Mouse (Mus musculus): ENCODE data around the gene Dolpp1.

Dolpp1 gene

DNA sequence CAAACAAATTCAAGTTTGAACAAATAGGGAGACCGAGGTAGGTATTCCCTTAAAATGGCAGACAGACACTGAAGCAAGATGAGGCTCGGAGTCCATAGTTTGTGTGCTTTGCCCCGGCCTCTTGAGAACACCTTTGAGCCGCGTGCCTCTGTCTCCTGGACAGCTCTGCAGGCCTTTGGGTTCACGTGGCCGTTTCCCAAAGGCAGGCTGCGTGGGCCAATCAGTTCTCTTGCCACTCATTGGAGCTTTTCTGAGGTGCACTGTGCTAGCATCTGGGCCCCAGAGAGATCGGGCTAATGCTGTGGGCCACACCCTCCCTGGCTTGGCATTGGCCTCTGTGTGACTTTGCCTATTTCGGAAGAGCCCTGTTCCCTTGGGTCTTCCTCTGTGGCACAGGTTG is 16.2 kb upstream of the Dolpp1 start:
- in situ Hi-C loops (cut with MboI; ENCODE audit: low sequenced_read_pairs): no loop called here

DNA sequence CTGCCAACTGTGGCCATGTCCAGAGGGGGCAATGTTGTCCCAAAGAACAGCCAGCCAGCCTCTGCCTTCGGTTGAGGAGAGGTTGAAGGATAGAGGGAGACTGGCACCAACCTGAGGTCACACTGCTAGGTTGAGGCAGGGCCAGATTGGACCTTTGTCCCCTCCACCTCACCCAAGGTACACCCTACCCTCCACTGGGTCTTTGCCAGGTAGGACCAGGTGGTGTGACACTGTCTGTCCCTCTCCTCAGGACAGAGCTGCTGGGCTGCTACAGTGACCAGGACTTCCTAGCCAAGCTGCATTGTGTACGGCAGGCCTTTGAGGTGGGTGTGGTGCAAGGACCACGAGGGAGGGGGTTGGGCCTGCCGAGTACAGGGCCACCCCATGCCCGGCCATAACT is 14.3 kb upstream of the Dolpp1 start:
- in situ Hi-C loops (cut with MboI; ENCODE audit: low sequenced_read_pairs): no loop called here

DNA sequence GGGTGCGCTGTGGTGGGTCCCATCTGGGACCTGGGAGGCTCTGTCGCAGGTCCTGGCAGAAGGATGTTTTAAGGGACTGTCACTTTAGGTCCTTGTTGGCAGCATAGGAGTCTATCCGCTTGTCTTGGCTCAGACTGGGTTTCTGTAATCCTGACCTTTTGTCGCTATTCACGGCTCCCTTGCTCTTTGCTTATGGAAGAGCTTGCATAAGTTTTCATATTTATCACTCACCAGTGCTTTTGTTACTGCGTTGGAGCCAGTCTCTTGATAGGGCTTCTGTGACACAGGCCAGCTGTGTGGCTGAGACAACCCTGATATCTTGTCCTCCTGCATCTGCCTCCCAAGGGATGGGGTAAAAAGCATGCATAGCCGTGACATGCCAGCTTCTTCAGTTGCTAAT is 12.7 kb upstream of the Dolpp1 start:
- in situ Hi-C loops (cut with MboI; ENCODE audit: low sequenced_read_pairs): no loop called here

DNA sequence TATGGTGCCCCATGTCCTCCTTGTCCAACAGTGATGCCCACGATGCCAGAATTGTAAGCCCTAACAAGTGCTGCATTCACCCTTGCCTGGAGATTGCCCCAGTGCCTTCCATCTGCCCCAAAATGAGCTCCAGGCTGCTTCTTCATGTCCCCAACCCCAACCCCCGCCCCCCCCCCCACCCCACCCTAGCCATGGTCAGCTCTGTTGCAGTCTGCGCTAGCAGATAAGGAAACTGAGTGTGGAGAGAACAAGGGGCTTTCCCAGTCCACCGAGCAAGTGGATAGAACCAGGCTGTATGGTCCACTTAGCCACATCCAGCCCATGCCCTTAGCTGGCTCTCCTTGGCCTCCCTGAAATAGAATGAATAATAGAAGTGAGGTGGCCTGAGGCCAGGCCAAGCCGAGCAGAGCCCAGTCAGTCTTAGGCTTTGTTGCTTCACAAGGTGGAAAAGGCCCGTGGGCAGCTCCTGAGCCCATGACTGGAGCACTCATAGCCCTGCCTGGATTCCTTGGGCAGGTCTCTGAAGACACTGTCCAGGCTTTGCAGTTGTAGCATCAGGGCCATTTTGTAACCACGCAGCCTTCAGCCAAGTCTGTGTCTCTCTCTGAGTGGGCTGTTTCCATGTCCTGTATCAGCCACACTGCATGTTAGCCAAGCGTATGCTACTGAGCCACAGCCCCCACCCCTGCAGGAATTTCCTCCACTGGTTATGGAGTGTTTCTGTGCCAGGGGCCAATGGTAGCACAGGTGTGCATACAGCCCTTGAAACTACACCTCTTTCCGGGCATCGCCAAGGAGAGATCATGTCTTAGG is 11.3 kb upstream of the Dolpp1 start:
- in situ Hi-C loops (cut with MboI; ENCODE audit: low sequenced_read_pairs): no loop called here

DNA sequence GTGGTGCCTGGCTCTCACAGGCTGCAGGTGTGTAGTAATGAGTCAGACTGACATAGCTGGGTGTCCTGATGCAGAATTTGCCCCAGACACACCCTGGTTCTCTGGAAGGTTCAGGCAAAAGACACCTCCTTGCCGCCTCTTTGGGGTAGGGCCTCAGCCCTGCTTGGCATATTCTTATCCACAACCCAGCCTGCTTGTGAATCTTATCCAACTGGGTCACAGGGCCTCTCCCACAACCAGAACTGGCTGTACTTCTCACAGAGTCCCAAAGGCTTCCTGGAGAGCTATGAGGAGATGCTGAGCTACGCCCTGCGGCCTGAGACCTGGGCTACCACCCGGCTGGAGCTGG is 10.7 kb upstream of the Dolpp1 start:
- in situ Hi-C loops (cut with MboI; ENCODE audit: low sequenced_read_pairs): no loop called here

DNA sequence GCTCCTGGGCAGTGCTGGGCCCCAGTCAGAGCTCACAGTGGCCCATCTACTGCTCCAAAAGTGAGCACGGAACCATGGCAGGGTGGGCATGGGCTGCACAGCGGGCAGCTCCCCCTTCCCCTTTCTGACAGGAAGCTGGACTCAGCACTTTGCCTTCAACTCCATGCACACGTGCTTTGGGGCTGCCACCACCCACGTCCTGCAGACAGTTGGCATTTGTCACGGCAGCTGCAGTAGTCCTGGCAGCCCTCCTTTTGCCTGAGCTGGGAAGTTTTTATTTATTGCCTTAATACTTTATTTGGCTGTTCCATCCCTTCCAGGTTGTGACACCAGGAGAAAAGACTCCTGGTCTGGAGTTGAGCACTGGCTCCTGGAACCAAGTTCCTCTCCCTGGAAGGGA is 7.2 kb upstream of the Dolpp1 start:
- in situ Hi-C loops (cut with MboI; ENCODE audit: low sequenced_read_pairs): no loop called here

DNA sequence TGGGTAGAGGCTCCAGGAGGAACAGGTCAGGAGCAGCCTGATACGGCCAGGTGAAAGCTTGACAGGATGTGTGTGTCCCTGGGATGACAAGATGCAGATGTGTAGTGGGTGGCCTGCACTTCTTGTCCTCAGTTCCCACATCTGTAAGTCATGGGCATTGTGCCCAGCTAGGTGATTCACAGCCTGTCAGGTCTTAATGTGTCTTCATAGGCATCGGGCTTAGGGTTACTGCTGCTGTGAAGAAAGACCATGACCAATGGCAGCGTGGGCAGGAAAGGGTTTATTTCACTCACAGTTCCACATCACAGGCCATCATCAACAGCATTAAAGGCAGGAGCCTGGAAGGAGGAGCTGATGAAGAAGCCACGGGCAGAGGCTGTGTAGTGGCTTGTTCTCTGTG is 6.5 kb upstream of the Dolpp1 start:
- in situ Hi-C loops (cut with MboI; ENCODE audit: low sequenced_read_pairs): no loop called here

DNA sequence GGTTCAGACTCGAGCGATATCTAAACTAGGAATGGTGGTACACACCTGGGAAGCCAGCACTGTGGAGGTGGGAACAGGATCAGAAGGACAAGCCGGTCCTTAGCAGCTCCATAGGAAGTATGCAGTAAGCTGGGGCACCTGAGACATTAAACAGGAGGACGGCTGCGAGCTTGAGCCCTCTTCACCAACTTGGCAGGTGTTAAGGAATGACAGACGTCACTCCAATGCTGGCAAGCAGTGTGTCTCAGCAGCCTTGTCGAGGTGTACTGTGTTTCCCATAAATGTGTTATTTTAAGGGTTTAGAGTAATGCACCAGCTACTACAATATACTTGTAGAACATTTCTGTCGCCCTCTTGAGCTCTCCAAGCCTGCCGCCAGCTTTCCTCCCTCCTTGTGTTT is 5.1 kb upstream of the Dolpp1 start:
- in situ Hi-C loops (cut with MboI; ENCODE audit: low sequenced_read_pairs): no loop called here

DNA sequence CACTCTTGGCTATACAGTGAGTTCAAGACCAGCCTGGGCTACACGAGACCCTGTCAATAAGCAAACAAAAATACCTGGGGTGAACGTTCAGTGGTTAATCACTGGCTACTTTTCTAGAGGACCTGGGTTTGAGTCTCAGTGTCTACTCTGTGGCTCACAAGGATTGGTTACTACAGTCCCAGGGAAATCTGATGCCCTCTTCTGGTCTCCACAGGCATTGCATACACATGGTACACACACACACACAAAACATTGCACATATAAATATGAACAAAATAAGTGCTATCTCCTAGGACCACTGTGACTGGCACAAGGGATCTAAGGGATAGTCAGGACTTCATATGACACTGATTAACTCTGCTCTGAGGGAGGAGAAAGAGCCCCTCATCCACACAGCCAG is 3.1 kb upstream of the Dolpp1 start:
- in situ Hi-C loops (cut with MboI; ENCODE audit: low sequenced_read_pairs): no loop called here

DNA sequence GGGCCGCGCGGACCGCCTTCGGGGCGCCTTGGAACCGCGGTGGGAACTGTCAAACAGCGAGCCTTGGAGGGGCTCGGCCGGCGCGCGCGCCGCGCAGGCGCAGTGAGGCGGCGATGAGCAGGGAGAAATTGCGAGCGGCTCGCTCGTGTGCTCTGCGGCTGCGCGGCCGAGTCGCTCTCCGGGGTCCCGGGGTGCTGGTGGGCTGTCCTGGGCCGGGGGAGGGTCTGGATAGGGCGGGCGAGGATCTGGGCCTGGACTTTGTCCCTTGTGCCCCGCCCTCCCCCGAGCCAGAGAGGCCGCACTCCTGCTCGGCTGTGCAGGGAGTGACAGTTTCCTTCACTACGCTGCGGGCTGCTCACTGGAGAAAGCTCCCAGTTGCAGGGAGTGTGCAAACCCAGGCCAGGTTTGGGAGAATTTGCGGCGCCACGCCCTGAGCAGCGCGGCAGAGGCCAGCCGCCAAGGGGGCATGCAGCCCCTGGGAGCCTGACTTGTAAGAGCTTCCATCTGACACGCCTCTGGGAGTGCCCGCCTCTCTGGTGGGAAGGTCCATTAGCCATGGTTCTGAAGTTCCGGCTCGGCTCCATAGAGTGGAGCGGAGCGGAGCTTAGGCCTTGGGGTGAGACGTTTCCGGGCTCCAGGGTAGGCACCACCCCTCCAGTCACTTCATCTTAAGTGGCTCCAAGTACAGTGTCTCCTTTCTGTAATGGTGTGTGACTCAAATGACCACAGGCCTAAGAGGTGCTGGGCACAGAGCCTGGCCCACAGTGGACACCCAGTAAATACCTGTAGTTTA is 719 bp downstream of the Dolpp1 start:
- in situ Hi-C loops (cut with MboI; ENCODE audit: low sequenced_read_pairs): no loop called here

DNA sequence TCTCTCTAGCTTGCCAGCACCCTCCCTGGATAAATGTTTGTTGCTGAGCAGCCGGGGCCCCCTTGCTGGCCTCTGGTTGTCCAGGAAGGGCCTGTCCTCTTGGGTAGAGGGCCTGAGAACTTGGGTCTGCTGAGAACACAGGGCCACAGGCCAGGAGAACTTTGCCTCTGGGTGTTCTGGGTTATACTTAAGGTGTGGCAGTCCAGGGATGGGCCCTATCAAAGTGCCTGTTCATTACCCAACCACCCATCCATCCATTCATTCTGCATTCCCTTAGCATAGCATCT is 1.3 kb downstream of the Dolpp1 start:
- in situ Hi-C loops (cut with MboI; ENCODE audit: low sequenced_read_pairs): no loop called here

DNA sequence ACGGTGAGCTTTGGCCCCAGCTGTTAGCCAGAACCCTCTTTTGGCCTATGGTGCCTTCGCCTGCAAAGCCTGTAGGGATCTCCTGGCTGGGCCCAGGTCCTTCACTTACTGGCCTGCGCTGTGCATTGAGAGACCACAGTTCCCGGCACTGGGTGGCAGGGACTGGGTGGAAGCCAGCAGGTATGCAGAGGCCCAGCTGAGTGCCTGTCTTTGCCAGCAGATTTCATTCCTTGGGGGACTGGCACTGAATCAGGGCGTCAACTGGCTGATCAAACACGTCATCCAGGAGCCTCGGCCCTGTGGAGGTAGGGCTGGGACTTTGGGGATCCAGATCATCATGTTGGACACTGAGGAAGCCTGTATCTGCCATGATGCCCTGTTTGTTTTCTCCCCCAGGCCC is 3.7 kb downstream of the Dolpp1 start:
- in situ Hi-C loops (cut with MboI; ENCODE audit: low sequenced_read_pairs): no loop called here

DNA sequence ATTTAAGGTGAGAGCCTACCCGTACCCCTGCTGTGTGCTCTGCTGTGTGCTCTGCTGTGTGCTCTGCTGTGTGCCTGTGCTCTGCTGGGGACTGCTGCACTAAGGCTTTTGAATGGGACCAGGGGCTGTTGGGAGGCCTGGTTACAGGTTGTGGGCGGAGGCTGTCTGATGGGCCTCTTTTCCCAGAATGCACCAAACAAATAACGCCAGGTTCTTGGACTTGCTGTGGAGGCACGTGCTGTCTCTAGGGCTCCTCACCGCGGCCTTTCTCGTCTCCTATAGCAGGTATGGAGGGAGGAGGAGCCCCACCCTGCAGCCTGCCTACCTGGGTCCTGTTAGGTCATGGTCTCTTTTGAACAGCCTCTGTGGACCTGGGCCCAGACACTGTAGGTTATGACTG is 4.2 kb downstream of the Dolpp1 start:
- in situ Hi-C loops (cut with MboI; ENCODE audit: low sequenced_read_pairs): no loop called here

DNA sequence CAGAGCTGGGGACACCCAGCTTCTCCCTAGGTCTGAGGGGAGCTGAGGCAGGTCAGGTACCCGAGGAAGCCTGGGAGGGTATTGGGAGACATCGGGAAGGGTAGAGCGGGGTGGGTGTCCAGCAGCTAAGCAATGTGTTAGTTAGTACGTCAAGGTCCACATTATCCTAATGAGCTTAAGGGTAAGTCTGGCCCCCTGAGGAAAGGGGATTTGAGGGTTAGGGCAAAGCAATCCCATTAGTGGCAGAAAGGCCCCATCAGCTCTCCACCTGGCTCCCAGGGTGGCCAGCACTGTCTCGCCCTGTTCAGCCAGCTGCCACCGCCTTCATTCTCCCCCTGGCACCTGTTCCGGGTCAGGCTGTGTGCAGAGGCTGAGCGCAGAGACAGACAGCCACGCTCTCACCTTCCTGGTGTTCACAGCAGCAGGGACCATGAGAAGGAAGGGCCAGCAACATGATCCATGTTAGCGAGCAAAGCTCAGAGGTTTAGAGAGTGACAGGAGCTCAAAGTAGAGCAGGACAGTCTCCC is 6.0 kb downstream of the Dolpp1 start:
- in situ Hi-C loops (cut with MboI; ENCODE audit: low sequenced_read_pairs): no loop called here

DNA sequence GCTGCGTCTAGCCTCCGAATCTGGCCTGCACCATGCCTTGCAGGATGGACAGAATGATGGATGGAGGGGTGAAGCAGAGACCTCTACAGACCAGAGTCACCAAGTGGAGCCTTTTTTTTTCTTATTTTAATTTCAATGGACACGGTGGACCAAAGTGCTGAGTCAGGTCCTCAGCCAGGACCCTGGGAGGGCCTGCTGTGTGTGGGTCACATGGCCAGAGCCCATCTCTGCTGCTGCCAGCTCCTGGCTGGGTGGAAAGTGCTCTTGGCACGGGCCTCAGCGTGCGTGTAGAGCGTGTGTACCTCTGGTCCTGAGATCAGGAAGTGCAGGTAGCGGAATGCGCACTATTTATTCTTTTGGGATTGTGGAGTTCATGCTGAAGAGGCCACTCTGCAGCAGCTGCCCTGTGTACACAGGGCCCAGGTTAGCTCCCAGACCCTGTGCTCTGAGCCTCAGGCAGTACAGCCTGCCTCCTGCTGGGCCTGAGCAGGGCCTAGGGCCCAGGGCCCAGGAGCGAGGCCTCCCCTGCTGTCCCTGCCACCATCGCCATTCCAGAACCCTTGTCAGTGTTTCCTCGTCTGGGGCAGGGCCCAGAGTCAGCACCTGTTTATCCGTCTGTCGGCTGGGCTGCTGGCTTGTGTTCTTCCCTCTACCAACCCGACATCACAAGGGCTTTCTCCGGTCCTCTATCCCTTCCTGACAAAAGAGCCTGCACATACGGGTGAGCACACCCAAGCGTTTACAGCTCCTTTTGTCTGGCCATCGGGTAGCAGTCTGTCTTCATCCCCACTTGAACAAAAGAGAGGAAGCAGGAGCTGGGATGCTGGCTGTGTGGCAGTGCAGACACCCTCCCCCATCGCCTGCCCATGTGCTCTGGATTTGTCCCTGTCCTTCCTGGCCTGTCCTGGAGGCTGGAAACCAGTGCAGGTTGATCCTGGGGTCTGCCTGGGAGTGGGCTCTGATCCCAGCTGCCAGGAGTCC is 7.4 kb downstream of the Dolpp1 start:
- in situ Hi-C loops (cut with MboI; ENCODE audit: low sequenced_read_pairs): no loop called here

DNA sequence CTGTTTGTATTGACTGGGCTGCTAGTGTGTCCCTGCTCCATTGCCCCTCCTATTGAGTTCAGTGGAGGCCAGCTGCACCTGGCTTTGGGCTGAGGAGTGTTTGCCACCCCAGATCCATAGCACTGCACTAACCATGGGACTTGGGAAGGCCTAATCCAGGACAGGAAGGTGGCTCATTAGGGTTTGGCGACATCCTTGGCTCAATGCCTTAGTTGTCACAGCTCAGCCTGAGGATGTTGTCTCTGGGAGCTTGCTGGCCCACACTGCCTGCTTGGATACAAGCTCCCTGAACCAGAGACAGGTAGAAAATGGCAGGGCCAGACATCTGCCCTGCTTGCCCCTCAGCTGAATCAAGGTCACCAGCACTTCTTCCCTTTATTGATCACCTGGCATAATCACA is 9.5 kb downstream of the Dolpp1 start:
- in situ Hi-C loops (cut with MboI; ENCODE audit: low sequenced_read_pairs): no loop called here

DNA sequence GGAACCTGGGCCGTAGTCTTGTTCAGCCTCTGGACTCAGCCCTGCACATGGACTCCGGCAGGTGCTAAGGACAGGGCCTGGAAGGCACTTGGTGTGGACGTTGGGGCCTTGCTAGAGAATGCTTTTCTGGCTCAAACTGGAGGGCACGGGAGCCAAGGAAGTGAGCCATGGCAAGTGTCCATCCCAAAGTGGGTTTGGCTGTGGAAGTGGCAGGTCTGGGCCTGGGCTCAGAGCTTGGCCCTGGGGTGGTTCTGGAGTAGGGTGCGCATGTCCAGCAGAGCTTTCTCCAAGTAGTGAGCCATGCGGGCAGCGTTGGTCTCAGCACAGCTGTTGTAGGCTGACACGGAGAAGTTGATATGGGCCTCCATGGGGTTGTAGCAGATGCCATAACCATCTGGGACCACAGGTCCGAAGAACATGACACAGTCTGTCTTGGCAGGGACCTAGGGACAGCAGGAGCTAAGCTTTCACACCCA is 10.3 kb downstream of the Dolpp1 start:
- in situ Hi-C loops (cut with MboI; ENCODE audit: low sequenced_read_pairs): no loop called here

DNA sequence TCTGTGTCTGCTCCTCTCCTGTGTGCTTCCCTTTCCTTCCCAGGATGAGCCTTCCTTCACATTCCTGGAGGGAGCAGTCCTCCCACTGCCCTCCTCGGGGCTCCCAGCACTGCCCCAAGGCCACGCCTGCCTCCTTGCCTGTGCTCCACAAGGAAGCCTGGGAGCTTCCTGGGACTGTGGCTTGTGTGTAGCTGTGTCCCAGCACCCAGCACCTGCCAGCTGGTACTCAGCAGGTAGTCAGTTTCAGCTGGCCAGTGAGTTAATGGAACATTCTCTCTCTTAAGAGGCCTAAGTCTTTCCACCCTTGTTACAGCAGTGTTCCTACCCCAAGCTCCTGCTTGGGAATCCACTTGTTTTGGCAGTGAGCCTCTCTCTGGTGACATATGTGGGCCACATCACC is 10.8 kb downstream of the Dolpp1 start:
- in situ Hi-C loops (cut with MboI; ENCODE audit: low sequenced_read_pairs): no loop called here

DNA sequence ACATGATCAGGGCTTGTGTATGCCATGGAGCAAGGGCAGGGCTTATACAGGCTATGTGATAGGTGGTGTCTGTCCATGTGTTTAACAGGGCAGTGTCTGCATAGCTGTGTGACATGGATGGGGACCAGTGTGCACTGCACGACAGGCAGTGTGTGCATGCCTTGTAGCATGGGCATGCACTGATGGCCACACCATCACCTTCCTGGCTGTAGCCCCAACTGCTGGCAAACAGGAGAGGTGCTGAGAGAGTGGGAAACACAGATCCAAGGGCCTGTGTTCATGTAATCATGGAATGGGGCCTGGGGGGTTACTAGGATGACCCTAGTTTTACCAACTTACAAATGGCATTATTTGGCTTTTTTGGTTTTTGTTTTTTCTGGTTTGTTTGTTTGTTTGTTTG is 11.8 kb downstream of the Dolpp1 start:
- in situ Hi-C loops (cut with MboI; ENCODE audit: low sequenced_read_pairs): no loop called here

DNA sequence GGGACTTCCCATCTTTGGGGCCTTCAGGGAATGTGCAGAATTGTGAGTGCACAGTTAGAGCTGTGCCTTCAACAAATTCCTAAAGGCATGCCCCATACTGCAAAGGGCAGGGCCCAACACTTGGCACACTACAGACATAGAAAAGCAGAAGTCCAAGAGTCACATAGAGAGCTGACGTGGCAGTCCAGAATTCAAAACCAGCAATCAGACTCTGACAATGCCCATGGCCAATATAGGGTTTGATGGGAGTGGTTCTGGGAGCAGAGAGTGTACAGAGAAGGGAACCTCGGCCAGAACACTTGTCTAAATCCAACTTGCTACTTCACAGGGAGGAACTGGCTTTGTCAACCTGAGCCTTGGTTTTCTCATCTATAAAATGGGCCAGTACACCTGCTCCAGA is 15.2 kb downstream of the Dolpp1 start:
- in situ Hi-C loops (cut with MboI; ENCODE audit: low sequenced_read_pairs): no loop called here

DNA sequence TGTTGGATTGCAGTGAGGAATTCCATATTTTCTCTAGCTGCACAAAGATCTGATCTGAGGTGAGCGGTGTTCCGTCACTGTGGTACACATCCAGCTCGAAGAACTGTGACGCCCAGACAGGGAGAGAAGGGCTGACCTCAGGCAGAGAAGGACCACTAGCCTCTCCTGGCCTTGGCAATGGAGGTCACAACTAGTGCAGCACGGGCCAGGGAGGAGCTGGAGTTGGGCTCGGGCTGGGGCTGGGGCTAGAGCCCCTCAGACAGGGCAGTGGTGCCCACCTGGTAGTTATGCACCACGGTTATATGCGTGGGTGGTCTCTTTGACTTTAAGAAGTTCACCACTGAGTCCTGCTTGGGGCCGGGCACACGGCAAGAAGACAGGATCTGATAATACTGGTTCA is 15.7 kb downstream of the Dolpp1 start:
- in situ Hi-C loops (cut with MboI; ENCODE audit: low sequenced_read_pairs): no loop called here
